Mouse (Mus musculus): Measurements from ENCODE around the gene Oaz1. TPM values are rescaled to one million over a fixed set of nuclear protein-coding genes. Genes with fewer than 3 reads are reported as not detected.
A peak's percentile ranks its signal among the peaks of the same experiment; 100 is the strongest.

The Oaz1 gene
- polyA plus RNA-seq, 1 experiment from 2014 or later = 1,564 TPM

DNA sequence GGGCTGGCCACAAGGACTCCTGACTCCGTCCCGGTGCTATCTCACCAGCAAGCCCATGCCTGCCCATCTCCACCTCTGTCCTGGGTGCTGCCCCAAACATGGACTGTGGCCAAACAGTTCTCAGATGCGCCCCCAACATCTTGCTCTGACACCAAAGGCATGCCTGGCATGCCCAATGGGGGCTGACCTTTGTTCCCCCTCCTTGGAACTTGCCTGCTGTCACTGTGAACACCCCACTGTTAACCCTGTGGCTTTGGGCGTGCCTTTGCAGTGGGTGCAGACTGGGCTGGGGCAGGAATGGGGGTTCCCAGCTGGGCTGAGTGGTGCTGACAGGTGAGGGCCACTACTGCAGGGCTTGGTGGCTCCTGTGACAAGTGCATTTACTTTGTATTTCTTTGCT lies 32.7 kb upstream of the Oaz1 start:
- no peaks in the 10 kb centered on the region for H3K27me3 ChIP-seq
- H3K9me3 ChIP-seq = no peaks in the 10 kb centered on the region
- peaks cover 13% of the 10 kb centered on the region for H3K4me1 ChIP-seq
- H3K4me3 ChIP-seq = no peak overlapping the region
- no peak overlapping the region for H3K4me2 ChIP-seq (replicated peaks)
- H3K9ac ChIP-seq (replicated peaks) = no peak overlapping the region
- H3K36me3 ChIP-seq = peaks cover 78% of the 10 kb centered on the region
- no peak overlapping the region for H3K27ac ChIP-seq (replicated peaks)
- 88% methylated on average over 4 of the region's 4 CpGs for WGBS
- ATAC-seq (ENCODE audit: low FRiP score, low read depth) = no peak

DNA sequence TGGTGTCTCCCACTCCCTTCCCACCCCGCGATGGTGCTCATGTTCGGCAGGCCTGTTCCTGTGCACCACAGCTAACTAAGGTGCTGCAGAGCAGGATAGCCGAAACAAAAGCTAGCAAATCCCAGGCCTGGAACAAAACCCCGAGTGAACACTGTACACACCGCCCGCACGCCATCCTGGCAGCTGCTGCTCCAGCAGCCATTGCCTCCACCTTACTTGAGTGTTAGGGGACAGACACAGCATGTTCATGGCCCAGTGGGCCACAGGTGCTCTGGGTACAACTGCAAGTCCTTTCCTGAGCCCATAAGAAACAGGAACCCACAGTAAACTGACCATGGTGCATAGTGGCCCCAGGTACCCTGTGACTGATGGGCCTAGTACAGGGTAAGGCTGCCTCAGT lies 31.7 kb upstream of the Oaz1 start:
- H3K4me2 ChIP-seq (replicated peaks) = no peak overlapping the region
- 89% methylated on average over 8 of the region's 8 CpGs for WGBS
- H3K4me3 ChIP-seq = no peak overlapping the region
- 0 out of 2 replicates have a peak overlapping the region, but pooled peaks have one; percentile 21 for H3K27ac ChIP-seq (replicated peaks)
- no peaks in the 10 kb centered on the region for H3K27me3 ChIP-seq
- H3K36me3 ChIP-seq = peaks cover 70% of the 10 kb centered on the region
- H3K9ac ChIP-seq (replicated peaks) = no peak overlapping the region
- ATAC-seq (ENCODE audit: low FRiP score, low read depth) = no peak
- H3K9me3 ChIP-seq = no peaks in the 10 kb centered on the region
- H3K4me1 ChIP-seq = peaks cover 20% of the 10 kb centered on the region

DNA sequence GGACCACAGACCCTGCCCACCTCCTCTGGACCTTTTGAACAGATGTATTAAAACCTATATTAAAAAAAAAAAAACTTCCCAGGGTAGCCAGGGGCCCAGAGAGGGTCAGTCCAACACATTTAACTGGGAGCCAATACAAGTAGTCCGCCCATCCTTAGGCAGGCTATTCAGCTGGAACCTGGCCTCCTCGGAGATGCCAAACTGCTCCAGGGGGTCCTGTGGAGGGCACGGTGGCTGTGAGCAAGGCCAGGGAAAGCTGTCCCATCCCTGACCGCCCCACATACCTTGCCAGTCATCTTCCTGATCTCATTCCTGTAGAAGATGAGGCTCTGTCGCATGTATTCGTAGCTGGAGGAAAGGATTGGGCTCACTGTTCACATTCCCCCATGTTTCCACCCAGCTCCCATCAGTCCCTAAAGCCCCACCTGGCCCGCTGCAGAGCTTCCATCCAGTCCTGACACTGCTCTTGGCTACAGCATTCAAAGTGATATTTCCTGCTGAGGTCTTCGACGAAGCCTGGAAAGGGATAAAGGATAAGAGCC lies 30.1 kb upstream of the Oaz1 start:
- Histone ChIP-seq H3K4me2 (replicated peaks) (peak overlapping the region; percentile 76), H3K9ac (replicated peaks) (peak overlapping the region; percentile 94), H3K9me3 (no peaks in the 10 kb centered on the region), H3K27ac (replicated peaks) (no peak overlapping the region), H3K4me3 (peak overlapping the region; percentile 88), H3K27me3 (no peaks in the 10 kb centered on the region), H3K36me3 (peaks cover 58% of the 10 kb centered on the region), H3K4me1 (peaks cover 29% of the 10 kb centered on the region)
- no peak for ATAC-seq (ENCODE audit: low FRiP score, low read depth)
- WGBS = 90% methylated on average over 9 of the region's 9 CpGs

DNA sequence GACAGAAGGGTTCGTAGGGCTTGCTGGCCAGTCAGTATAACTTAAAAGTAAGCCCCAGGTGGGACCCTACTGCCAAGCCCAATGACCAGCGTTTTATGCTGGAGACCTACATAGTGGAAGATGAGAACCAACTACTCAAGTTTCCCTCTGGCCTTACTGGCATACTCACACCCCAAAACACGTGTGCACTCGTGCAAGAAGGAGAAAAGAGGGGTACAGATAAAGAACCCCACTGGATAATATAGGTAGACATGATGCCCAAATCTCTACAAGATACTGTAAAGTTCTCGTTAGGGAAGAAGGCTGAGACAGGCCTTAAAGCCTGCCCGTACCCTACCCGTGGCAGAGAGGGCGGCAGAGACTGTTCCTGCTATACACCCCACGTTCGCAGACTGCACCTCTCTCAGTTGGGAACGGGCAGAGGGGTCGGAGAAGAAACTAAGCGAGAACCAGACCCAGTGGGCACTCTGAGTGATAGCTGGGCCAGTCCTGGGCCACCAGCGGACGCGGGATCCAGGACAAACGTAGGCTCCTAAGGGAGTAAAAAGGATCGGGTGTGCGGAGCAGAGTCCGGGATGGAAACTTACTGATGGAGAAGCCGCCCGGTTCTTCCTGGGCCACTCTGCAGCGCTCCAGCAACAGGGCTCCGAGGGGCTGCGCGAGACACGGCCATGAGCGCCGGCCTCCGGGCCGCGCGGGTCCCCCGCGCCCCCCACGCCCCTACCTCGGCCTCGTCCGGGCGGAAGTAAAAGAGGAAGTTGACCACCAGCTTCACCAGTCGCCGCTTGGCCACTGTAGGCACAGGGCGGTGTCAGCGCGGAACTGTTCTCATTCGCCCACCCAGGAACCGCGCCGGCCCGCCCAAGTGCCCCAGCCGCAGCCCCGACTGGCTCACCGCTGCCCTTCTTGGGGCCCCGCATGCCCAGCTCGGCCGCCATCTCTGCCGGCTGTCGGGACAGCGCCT lies 29.0 kb upstream of the Oaz1 start:
- H3K36me3 ChIP-seq = peaks cover 58% of the 10 kb centered on the region
- H3K4me3 ChIP-seq = peak overlapping the region; percentile 88
- peak overlapping the region; percentile 94 for H3K27ac ChIP-seq (replicated peaks)
- ATAC-seq (ENCODE audit: low FRiP score, low read depth) = peak; percentile 67
- no peaks in the 10 kb centered on the region for H3K27me3 ChIP-seq
- H3K9ac ChIP-seq (replicated peaks) = peak overlapping the region; percentile 94
- H3K4me2 ChIP-seq (replicated peaks) = peak overlapping the region; percentile 76
- no peaks in the 10 kb centered on the region for H3K9me3 ChIP-seq
- H3K4me1 ChIP-seq = peaks cover 29% of the 10 kb centered on the region
- WGBS = 4% methylated on average over 58 of the region's 59 CpGs

DNA sequence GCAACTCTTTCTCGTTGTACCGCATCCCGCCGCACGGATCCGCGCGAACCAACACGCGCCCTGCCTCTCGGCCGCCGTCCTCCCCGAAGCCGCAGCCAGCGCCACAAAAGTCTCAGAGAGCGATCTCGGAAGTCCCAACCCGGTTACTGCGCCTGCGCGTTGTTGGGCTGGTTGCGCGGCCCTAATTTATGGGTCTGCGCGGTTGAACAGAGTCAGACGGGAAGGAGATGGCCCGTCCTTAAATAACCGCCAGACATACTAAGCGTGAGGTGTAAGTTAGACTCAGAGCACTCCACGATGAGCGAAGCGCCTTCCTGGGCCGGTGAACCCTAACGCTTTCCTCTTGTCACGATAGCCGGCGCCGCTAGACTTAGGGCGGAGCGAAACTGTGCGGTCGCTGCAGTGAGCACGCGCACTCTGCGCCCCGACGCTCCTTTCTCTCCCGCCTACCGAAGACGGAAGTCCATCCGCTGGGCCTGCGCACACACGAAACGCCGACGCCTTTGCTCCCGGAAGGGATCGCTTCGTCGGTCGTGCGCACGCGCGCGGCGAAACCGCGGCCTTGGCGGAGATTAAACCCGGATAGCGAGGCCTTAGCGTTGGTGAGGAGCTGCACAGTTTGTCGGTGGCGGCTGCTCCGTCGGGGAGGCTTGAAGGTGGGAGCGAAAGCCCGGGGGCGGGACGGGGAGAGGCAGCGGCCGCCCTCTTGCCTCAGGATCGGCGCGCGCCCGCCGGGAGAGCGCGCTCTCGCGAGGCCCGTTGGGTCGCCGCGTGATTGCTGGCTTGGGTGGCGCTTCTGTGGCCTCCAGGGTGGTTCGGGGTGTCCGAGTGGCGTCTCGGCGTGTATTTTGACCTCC lies 28.1 kb upstream of the Oaz1 start, which contains the start of the genes Sf3a2 and Plekhj1:
Gene Sf3a2, plus strand, starts transcription at position 49 of the 857 bp plus-strand sequence.
Gene Plekhj1, minus strand, starts transcription at position 477 of the 857 bp plus-strand sequence.
- no peaks in the 10 kb centered on the region for H3K9me3 ChIP-seq
- H3K36me3 ChIP-seq = peaks cover 58% of the 10 kb centered on the region
- peak within 1 kb of the TSS; percentile 76 for H3K4me2 ChIP-seq (replicated peaks)
- no peaks in the 10 kb centered on the region for H3K27me3 ChIP-seq
- peaks cover 29% of the 10 kb centered on the region for H3K4me1 ChIP-seq
- peak; percentile 88 for ATAC-seq (ENCODE audit: low FRiP score, low read depth)
- peak within 1 kb of the TSS; percentile 94 for H3K9ac ChIP-seq (replicated peaks)
- WGBS = under 1% methylated on average over 102 of the region's 104 CpGs
- peak within 1 kb of the TSS; percentile 94 for H3K27ac ChIP-seq (replicated peaks)
- peak within 1 kb of the TSS; percentile 88 for H3K4me3 ChIP-seq

DNA sequence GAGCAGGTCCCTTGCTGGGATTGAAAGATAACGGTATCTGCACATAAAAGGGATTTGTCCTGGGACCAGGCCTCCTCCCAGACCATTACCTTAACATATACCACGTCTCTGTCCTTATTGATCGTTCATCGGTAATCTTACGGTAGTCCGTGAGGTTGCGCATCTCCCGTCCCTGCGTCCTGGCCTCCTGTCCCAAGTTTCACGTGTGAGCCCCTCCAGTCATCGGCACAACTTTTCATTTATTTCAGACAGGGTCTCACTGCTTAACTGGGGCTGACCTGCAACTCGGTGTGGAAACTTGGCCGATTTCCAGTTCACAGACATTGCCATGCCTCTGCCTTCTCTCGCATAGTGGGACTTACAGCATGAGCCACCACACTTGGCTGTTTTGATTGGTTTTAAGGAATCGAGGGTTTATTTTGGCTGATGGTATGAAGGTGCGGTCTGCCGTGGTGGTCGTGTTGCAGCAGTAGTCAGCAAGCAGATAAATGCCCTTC lies 27.3 kb upstream of the Oaz1 start:
- Histone ChIP-seq H3K4me1 (peaks cover 29% of the 10 kb centered on the region), H3K4me3 (peak overlapping the region; percentile 88), H3K36me3 (peaks cover 59% of the 10 kb centered on the region), H3K9me3 (no peaks in the 10 kb centered on the region), H3K4me2 (replicated peaks) (peak overlapping the region; percentile 76), H3K9ac (replicated peaks) (peak overlapping the region; percentile 94), H3K27me3 (no peaks in the 10 kb centered on the region), H3K27ac (replicated peaks) (peak overlapping the region; percentile 94)
- ATAC-seq (ENCODE audit: low FRiP score, low read depth) = no peak
- 5% methylated on average over 18 of the region's 18 CpGs for WGBS

DNA sequence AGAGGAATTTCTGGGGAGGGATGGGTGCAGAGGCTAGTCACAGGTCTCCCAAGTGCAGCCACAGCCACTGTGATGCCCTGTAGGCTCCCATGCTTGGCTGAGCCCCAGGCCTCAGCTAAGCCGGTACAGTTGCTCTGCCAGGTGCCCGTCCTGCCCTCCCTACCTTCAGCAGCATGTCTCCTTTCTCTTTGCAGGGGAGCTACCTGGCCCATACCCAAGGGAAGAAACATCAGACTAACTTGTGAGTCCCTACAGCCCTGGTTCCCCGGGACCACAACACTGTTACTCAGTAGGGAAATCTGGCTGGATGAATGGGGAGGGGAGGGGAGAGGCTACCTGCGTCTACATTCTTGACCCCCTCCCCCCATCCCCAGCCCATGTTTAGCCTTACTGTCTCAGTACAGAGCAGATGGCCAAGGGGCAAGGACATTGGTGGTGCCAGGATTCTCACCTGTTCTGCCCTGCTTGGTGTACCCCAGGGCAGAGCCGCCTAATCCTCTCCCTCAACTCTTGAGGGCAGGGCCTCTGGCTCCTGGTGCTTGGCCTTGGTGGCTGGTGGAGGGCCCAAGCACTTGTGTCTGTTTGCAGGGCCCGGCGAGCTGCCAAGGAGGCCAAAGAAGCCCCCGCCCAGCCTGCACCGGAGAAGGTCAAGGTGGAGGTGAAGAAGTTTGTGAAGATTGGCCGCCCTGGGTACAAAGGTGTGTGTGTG lies 24.1 kb upstream of the Oaz1 start:
- Histone ChIP-seq H3K4me1 (peaks cover 30% of the 10 kb centered on the region), H3K4me3 (no peak overlapping the region), H3K27me3 (peaks cover 22% of the 10 kb centered on the region), H3K9me3 (no peaks in the 10 kb centered on the region), H3K27ac (replicated peaks) (no peak overlapping the region), H3K36me3 (peaks cover 46% of the 10 kb centered on the region), H3K4me2 (replicated peaks) (no peak overlapping the region), H3K9ac (replicated peaks) (no peak overlapping the region)
- no peak for ATAC-seq (ENCODE audit: low FRiP score, low read depth)
- 92% methylated on average over 10 of the region's 10 CpGs for WGBS

DNA sequence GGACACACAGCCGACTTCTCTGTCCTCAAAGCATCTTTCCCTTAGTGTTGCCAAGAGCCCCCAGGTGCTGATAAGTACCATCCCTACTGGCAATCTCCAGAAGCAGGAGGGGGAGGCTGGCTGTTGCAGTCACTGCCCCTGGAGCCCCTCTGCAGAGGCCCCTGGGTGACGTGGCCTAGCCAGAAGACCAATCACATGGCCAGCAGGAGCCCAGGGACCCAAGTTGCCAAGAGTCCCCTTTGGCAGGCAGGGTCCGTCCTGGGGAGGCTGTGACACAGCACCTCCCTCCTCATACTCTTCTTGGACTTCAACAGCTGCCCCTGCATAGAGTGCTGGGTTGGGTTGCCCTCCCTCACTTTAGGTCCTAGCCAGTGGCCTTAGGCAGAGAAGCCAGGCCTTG lies 23.5 kb upstream of the Oaz1 start:
- H3K9me3 ChIP-seq = no peaks in the 10 kb centered on the region
- H3K36me3 ChIP-seq = peaks cover 46% of the 10 kb centered on the region
- H3K4me1 ChIP-seq = peaks cover 37% of the 10 kb centered on the region
- WGBS = 86% methylated on average over 3 of the region's 3 CpGs
- no peak overlapping the region for H3K4me3 ChIP-seq
- H3K4me2 ChIP-seq (replicated peaks) = no peak overlapping the region
- peaks cover 26% of the 10 kb centered on the region for H3K27me3 ChIP-seq
- H3K9ac ChIP-seq (replicated peaks) = no peak overlapping the region
- H3K27ac ChIP-seq (replicated peaks) = no peak overlapping the region
- ATAC-seq (ENCODE audit: low FRiP score, low read depth) = no peak

DNA sequence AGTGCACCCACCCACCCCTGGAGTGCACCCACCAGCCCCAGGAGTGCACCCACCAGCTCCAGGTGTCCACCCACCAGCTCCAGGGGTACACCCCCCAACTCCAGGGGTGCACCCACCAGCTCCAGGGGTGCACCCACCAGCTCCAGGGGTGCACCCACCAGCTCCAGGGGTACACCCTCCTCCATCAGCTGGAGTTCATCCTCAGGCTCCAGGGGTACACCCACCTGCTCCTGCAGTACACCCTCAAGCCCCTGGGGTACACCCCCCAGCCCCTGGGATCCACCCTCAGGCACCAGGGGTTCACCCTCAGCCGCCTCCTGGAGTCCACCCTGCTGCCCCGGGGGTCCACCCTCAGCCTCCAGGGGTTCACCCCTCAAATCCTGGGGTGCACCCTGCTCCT lies 22.1 kb upstream of the Oaz1 start:
- WGBS = 92% methylated on average over 2 of the region's 2 CpGs
- Histone ChIP-seq H3K4me1 (peaks cover 48% of the 10 kb centered on the region), H3K27me3 (peaks cover 39% of the 10 kb centered on the region), H3K27ac (replicated peaks) (no peak overlapping the region), H3K4me3 (no peak overlapping the region), H3K9me3 (no peaks in the 10 kb centered on the region), H3K4me2 (replicated peaks) (no peak overlapping the region), H3K9ac (replicated peaks) (no peak overlapping the region), H3K36me3 (peaks cover 46% of the 10 kb centered on the region)
- ATAC-seq (ENCODE audit: low FRiP score, low read depth) = no peak

DNA sequence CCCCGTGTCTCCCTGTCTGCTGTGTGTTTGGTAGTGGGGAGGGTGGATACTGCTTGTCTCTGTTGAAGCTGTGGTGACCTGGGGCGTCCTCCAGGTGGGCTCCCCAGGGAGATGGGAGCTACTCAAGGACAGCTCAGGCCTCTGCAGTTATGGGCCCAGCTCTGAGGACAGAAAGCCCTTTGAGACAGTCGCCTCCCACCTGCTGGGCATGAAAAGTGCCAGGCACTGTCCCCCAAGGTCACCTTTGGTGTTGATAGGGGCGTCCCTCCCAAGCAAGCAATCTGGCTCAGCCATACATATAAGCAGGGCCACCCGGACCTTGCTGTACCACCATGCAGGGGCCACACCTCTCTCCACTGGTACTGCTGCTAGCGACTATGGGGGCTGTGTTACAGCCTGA lies 21.5 kb upstream of the Oaz1 start, which contains the start of gene Amh:
Gene Amh, plus strand, starts transcription at position 328 of the 400 bp plus-strand sequence.
- H3K9me3 ChIP-seq = no peaks in the 10 kb centered on the region
- no peak within 1 kb of the TSS for H3K4me3 ChIP-seq
- no peak within 1 kb of the TSS for H3K27ac ChIP-seq (replicated peaks)
- no peak within 1 kb of the TSS for H3K9ac ChIP-seq (replicated peaks)
- peaks cover 44% of the 10 kb centered on the region for H3K4me1 ChIP-seq
- ATAC-seq (ENCODE audit: low FRiP score, low read depth) = no peak
- peaks cover 46% of the 10 kb centered on the region for H3K36me3 ChIP-seq
- H3K27me3 ChIP-seq = peaks cover 44% of the 10 kb centered on the region
- 76% methylated on average over 6 of the region's 6 CpGs for WGBS
- no peak within 1 kb of the TSS for H3K4me2 ChIP-seq (replicated peaks)

DNA sequence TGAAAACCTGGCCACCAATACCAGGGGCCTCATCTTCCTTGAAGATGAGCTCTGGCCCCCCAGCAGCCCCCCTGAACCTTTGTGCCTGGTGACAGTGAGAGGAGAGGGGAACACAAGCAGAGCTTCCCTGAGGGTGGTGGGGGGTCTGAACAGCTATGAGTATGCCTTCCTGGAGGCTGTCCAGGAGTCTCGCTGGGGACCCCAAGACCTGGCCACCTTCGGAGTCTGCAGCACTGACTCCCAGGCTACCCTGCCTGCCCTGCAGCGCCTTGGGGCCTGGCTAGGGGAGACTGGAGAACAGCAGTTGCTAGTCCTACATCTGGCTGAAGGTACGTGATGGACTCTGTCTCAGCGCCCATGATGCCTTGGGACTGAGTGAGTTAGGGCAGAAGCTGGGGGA lies 21.1 kb upstream of the Oaz1 start:
- Histone ChIP-seq H3K9ac (replicated peaks) (no peak overlapping the region), H3K27ac (replicated peaks) (no peak overlapping the region), H3K4me2 (replicated peaks) (no peak overlapping the region), H3K9me3 (no peaks in the 10 kb centered on the region), H3K4me1 (peaks cover 44% of the 10 kb centered on the region), H3K27me3 (peaks cover 48% of the 10 kb centered on the region), H3K36me3 (peaks cover 46% of the 10 kb centered on the region), H3K4me3 (no peak overlapping the region)
- ATAC-seq (ENCODE audit: low FRiP score, low read depth) = no peak
- 69% methylated on average over 5 of the region's 5 CpGs for whole genome bisulfite sequencing
